In genomic region chr14:56351959-56352660, GRCm38 (mm10) we compare ENCODE assay signal across 8 mouse cellular contexts. TPM values are rescaled to one million over a fixed set of nuclear protein-coding genes. Genes with fewer than 3 reads are reported as not detected.
DNase-seq lines count a peak whose midpoint lies in the region; ATAC-seq and TF ChIP-seq lines count a peak whose summit lies in the region.

No protein-coding gene starts in this region.

- peak; percentile 64 to 87 (median 71) for TF ChIP-seq CTCF in MEL (IDR thresholded peaks at IDR 0.05 in 2 of 3, conservative IDR thresholded peaks at IDR 0.05 in 1 of 3; ENCODE audit: control insufficient read depth in 1 of 3, insufficient read depth in 1 of 3, low read depth in 2 of 3, low read length in 3 of 3, poor library complexity in 1 of 3, severe bottlenecking in 1 of 3)
- TF ChIP-seq CTCF in cerebellum, adult 2 months (IDR thresholded peaks at IDR 0.05; ENCODE audit: borderline replicate concordance, insufficient read depth, low read depth, low read length): peak; percentile 46; the same call in 1 of the 2 replicates

- no peak overlapping the region for H3K9ac ChIP-seq in MEL (ENCODE audit: control insufficient read depth, low read depth, low read length, poor library complexity, severe bottlenecking)
- H3K9ac ChIP-seq in heart, embryonic 16.5 days (ENCODE audit: low read length): no peak overlapping the region

- H3K36me3 ChIP-seq in MEL (ENCODE audit: control insufficient read depth in 1 of 2, insufficient read depth in 2 of 2, low read length in 2 of 2): no peaks in the 10 kb centered on the region
- H3K36me3 ChIP-seq in heart, embryonic 16.5 days (ENCODE audit: control insufficient read depth, insufficient read depth): no peaks in the 10 kb centered on the region

- no peak overlapping the region for H3K27ac ChIP-seq in MEL (ENCODE audit: control insufficient read depth, low read depth, low read length)
- no peak overlapping the region for H3K27ac ChIP-seq in cerebellum, adult 2 months (ENCODE audit: insufficient read depth, low read length)
- H3K27ac ChIP-seq in heart, embryonic 16.5 days (ENCODE audit: low read length): no peak overlapping the region

- H3K4me1 ChIP-seq in MEL (ENCODE audit: control insufficient read depth in 1 of 2, insufficient read depth in 2 of 2, low read length in 2 of 2): no peaks in the 10 kb centered on the region
- peaks cover 9% of the 10 kb centered on the region for H3K4me1 ChIP-seq in cerebellum, adult 2 months (ENCODE audit: control insufficient read depth, insufficient read depth, low read length)
- H3K4me1 ChIP-seq in heart, embryonic 16.5 days (ENCODE audit: control insufficient read depth, insufficient read depth, low read length): no peaks in the 10 kb centered on the region

- TF ChIP-seq POLR2A in MEL (IDR thresholded peaks at IDR 0.05; ENCODE audit: control insufficient read depth in 1 of 2, insufficient read depth in 1 of 2, low read depth in 1 of 2, low read length in 2 of 2, poor library complexity in 1 of 2): no peak
- no peak for TF ChIP-seq POLR2A in cerebellum, adult 2 months (IDR thresholded peaks at IDR 0.05; ENCODE audit: borderline replicate concordance, insufficient read depth, low read length)

- no peak overlapping the region for H3K4me3 ChIP-seq in MEL (ENCODE audit: control insufficient read depth in 1 of 2, insufficient read depth in 1 of 2, low read depth in 2 of 2, low read length in 2 of 2)
- no peak overlapping the region for H3K4me3 ChIP-seq in cerebellum, adult 2 months (replicated peaks; ENCODE audit: insufficient read depth, low read depth, low read length)
- H3K4me3 ChIP-seq in heart, embryonic 16.5 days (ENCODE audit: low read length): no peak overlapping the region

- no peak for TF ChIP-seq EP300 in MEL (IDR thresholded peaks at IDR 0.05; ENCODE audit: low read depth in 1 of 2, low read length in 2 of 2)

- ATAC-seq in heart, embryonic 16.5 days (replicated peaks; ENCODE audit: extremely low read depth, insufficient read depth, low FRiP score): 0 out of 2 replicates have a peak, but pooled peaks have one; percentile 45

- no peak overlapping the region for H3K4me2 ChIP-seq in heart, embryonic 16.5 days (ENCODE audit: low read depth, low read length)

- H3K9me3 ChIP-seq in MEL (replicated peaks; ENCODE audit: insufficient read depth, low read length): no peaks in the 10 kb centered on the region
- H3K9me3 ChIP-seq in heart, embryonic 16.5 days (replicated peaks; ENCODE audit: control insufficient read depth, low read length): no peaks in the 10 kb centered on the region

- no peaks in the 10 kb centered on the region for H3K79me2 ChIP-seq in MEL (ENCODE audit: control insufficient read depth, insufficient read depth, low read length, poor library complexity)

- WGBS in cerebellum, adult 2 months: 64% methylated on average over 17 of the region's 17 CpGs
- WGBS in heart, embryonic 16.5 days: 25% methylated on average over 17 of the region's 17 CpGs

- TF ChIP-seq RAD21 in MEL (IDR thresholded peaks at IDR 0.05; ENCODE audit: low read depth, low read length): peak; percentile 26

- H3K27me3 ChIP-seq in MEL (ENCODE audit: control insufficient read depth in 1 of 2, insufficient read depth in 2 of 2, low read length in 2 of 2): peaks cover 8 to 13% of the 10 kb centered on the region in 2 experiments
- no peaks in the 10 kb centered on the region for H3K27me3 ChIP-seq in cerebellum, adult 2 months (ENCODE audit: control insufficient read depth, insufficient read depth, low read length)
- no peaks in the 10 kb centered on the region for H3K27me3 ChIP-seq in heart, embryonic 16.5 days (ENCODE audit: control insufficient read depth, insufficient read depth, low read length)

- DNase-seq in kidney, postnatal 4 days: peak; percentile 58 to 64
- DNase-seq in kidney, adult 11 months: no peak
- peak; percentile 66 for DNase-seq in MEL (ENCODE audit: low read depth, low spot score)
- peak in 1 of 2 experiments; percentile 23 for DNase-seq in cerebellum, adult 2 months
- DNase-seq in naive thymus-derived CD4-positive, alpha-beta T cell, adult 2 months (ENCODE audit: low read depth): peak; percentile 66
- DNase-seq in spleen, adult 18-20 months: no peak
- DNase-seq in layer of hippocampus, adult 11-12 months (ENCODE audit: low spot score): no peak

TF ChIP-seq in MEL, 35 proteins besides CTCF, POLR2A, EP300 and RAD21:
- TF ChIP-seq NRF1 (IDR thresholded peaks at IDR 0.05; ENCODE audit: insufficient read depth, low read depth, low read length, poor library complexity, severe bottlenecking) (no peak), SMC3 (IDR thresholded peaks at IDR 0.05; ENCODE audit: low read depth, low read length) (peak; percentile 62)

RNA-seq across cellular contexts. Expression of gene Atp12a, which starts 12.8 kb away (rescaled TPM):
- not detected in 2 replicates for total RNA-seq in MEL (2012; rRNA removed)
- not detected for polyA plus RNA-seq in MEL (2012; ENCODE audit: insufficient read depth in 1 of 2, insufficient read length in 2 of 2, low read depth in 1 of 2, low replicate concordance in 2 of 2, missing spikeins in 1 of 2)
- polyA plus RNA-seq in cerebellum, adult 2 months (2012; rRNA removed): not detected in 2 replicates
- 0.11 and 0.19 TPM in 2 replicates for polyA plus RNA-seq in heart, embryonic 16.5 days (2015; fragmentation: Nextera tagmentation; extraction: Ambion mirVana)

RNA-seq across cellular contexts. Expression of gene Rnf17, which starts 50.3 kb away (rescaled TPM):
- 46.4 and 49.8 TPM in 2 replicates for total RNA-seq in MEL (2012; rRNA removed)
- 100 to 1,000 TPM in 1 of 2 experiments, 10 to 100 TPM in 1; 37.0 to 183 TPM for polyA plus RNA-seq in MEL (2012; ENCODE audit: insufficient read depth in 1 of 2, insufficient read length in 2 of 2, low read depth in 1 of 2, low replicate concordance in 2 of 2, missing spikeins in 1 of 2)
- 0.51 and 0.57 TPM in 2 replicates for polyA plus RNA-seq in cerebellum, adult 2 months (2012; rRNA removed)
- polyA plus RNA-seq in heart, embryonic 16.5 days (2015; fragmentation: Nextera tagmentation; extraction: Ambion mirVana): 1.1 and 1.8 TPM in 2 replicates

Comparison
In these comparisons a context has a peak if more than half of its experiments do, and no peak if none do; other contexts are left out.
1. DNase-seq: peak in kidney, postnatal 4 days (2 of 2), MEL (single experiment) and naive thymus-derived CD4-positive, alpha-beta T cell, adult 2 months (single experiment); none in kidney, adult 11 months (single experiment), spleen, adult 18-20 months (0 of 2) and layer of hippocampus, adult 11-12 months (single experiment).
2. RNA of gene Rnf17, which starts 50.3 kb away (polyA plus RNA-seq): 37.0 to 183 TPM in MEL; 1.1 to 1.8 TPM in heart, embryonic 16.5 days and 0.51 to 0.57 TPM in cerebellum, adult 2 months; every median in the first group is over 10 times any median in the second.